Mouse (Mus musculus) midbrain, postnatal 0 days (tissue): ENCODE measurements around the gene Cmtm8. TPM values are rescaled to one million over a fixed set of nuclear protein-coding genes. Genes with fewer than 3 reads are reported as not detected.

Experiments used
- ATAC-seq: fragments of 200-750 bp; cut with Nextera tagmentation; 2 replicates; pipeline ENCODE4 v1.8.0; 2017; ENCODE audit warnings: moderate number of reproducible peaks, mild to moderate bottlenecking, moderate TSS enrichment, moderate library complexity; ENCODE audit not compliant: low FRiP score
- DNase-seq: peaks from one replicate; pipeline ENCODE4 v3.0.0-alpha.2; 2015; ENCODE audit warnings: low spot score
- H3K27ac ChIP-seq: fragments of 300-500 bp; sonication (generic); 2 replicates; pipeline ENCODE4 v1.5.1; 2014; ENCODE audit warnings: low read depth, mild to moderate bottlenecking, low read length, mixed read lengths
- H3K27me3 ChIP-seq: fragments of 300-500 bp; sonication (generic); 2 replicates; pipeline ENCODE4 v1.6.1; 2014; ENCODE audit warnings: low read length, control low read depth, mixed read lengths; ENCODE audit not compliant: insufficient read depth
- H3K36me3 ChIP-seq: fragments of 300-500 bp; sonication (generic); 2 replicates; pipeline ENCODE4 v1.6.1; 2014; ENCODE audit warnings: low read length, control low read depth, mixed read lengths; ENCODE audit not compliant: insufficient read depth
- H3K4me1 ChIP-seq: fragments of 300-500 bp; sonication (generic); 2 replicates; pipeline ENCODE4 v1.6.1; 2014; ENCODE audit warnings: mild to moderate bottlenecking, control low read depth, antibody characterized with exemption, low read length, mixed read lengths; ENCODE audit not compliant: insufficient read depth
- H3K4me2 ChIP-seq: fragments of 300-500 bp; sonication (generic); 2 replicates; pipeline ENCODE4 v1.6.1; 2014; ENCODE audit warnings: low read depth, mild to moderate bottlenecking, low read length, mixed read lengths; ENCODE audit not compliant: poor library complexity, severe bottlenecking
- H3K4me3 ChIP-seq: fragments of 300-500 bp; sonication (generic); 2 replicates; pipeline ENCODE4 v1.5.1; 2014; ENCODE audit warnings: low read depth, mild to moderate bottlenecking, low read length, moderate library complexity
- H3K9ac ChIP-seq: fragments of 300-500 bp; sonication (generic); replicated peaks from 2 replicates; pipeline ENCODE4 v1.6.1; 2014; ENCODE audit warnings: mild to moderate bottlenecking, low read length, moderate library complexity, mixed read lengths; ENCODE audit not compliant: poor library complexity, severe bottlenecking
- H3K9me3 ChIP-seq: fragments of 300-500 bp; sonication (generic); 2 replicates; pipeline ENCODE4 v1.6.1; 2016; ENCODE audit warnings: low read length, control low read depth
- CTCF ChIP-seq: IDR thresholded peaks from 2 replicates; pipeline ENCODE4 v1.5.1; 2016; ENCODE audit warnings: antibody characterized with exemption, mild to moderate bottlenecking
- WGBS: fragments of 180-500 bp; shearing (Covaris S2); extraction: QIAGEN DNeasy Blood & Tissue Kit; methylation state at CpG from one replicate; pipeline ENCODE4 v1.1.7; 2014; 5-methylcytosine and 5-hydroxymethylcytosine counted together
- polyA plus RNA-seq: library from polyadenylated mRNA; unstranded; fragments of >200 nt; fragmentation: Nextera tagmentation; extraction: Ambion mirVana; gene quantifications from 2 replicates; pipeline ENCODE4 v1.2.1, GENCODE M21; 2015
- total RNA-seq: library from RNA; depleted of rRNA; stranded (reverse); fragments of >200 nt; gene quantifications from 2 replicates; pipeline ENCODE4 v1.2.3, GENCODE M21; 2014

The Cmtm8 gene
- total and polyA plus RNA-seq, 2 experiments from 2014 or later = 1.1 to 6.4 TPM

DNA sequence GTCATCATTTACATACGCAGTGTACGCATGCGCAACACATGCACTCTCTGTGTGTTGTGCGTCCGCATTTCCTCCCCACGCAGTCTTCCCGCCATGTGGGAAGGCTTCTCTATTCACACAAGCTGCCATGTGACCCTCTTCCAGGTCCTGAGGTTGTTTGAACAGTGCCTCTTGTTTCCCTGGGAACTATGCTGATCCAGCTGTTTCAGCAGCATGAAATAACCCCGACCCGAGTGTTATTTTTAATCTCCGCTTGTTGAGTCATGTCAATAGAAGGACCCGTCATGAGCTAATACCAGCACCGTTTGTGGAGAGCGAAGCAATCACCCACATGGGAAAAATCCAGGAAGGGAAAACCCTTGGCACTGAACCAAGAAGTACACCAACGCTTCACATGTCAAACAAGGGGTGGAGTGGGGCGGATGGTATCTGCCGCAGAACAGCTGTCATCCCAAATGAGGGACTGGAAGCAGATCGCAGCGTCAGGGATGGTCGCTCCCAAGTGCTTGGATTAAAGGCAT, 38.7 kb downstream of the Cmtm8 start:
- ATAC-seq = no peak
- Histone ChIP-seq H3K4me3 (no peak overlapping the region), H3K4me1 (no peaks in the 10 kb centered on the region), H3K27me3 (no peaks in the 10 kb centered on the region), H3K9me3 (no peaks in the 10 kb centered on the region), H3K4me2 (no peak overlapping the region), H3K9ac (no peak overlapping the region), H3K36me3 (no peaks in the 10 kb centered on the region), H3K27ac (no peak overlapping the region)
- no peak for TF ChIP-seq CTCF
- WGBS = 64% methylated on average over 19 of the region's 19 CpGs
- DNase-seq = peak; percentile 51

DNA sequence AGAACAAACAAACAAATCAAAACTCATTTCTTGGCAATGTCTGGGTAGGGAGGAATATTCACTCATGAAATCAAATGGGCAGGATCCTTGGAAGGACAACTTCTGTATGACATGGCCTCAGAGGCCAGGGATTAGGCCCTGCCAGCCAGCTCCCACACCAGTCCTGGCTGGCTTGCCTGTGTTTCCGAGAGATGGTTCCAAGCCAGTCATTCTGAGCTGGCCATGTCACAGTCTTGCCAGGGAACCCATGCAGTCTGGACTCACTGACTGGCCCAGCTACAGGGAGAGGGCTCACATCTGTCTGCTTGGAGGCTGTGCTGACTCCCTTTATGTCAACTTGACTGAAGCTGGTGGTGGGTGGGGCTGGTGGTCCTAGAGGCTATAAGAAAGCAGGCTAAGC, 41.8 kb downstream of the Cmtm8 start:
- Histone ChIP-seq H3K9me3 (no peaks in the 10 kb centered on the region), H3K9ac (no peak overlapping the region), H3K27ac (no peak overlapping the region), H3K27me3 (no peaks in the 10 kb centered on the region), H3K4me3 (no peak overlapping the region), H3K4me2 (no peak overlapping the region), H3K4me1 (no peaks in the 10 kb centered on the region), H3K36me3 (no peaks in the 10 kb centered on the region)
- no peak for TF ChIP-seq CTCF
- WGBS = 82% methylated on average over 1 of the region's 1 CpGs
- ATAC-seq (no peak), DNase-seq (no peak)

- H3K27ac ChIP-seq = no peak overlapping the region
- H3K4me2 ChIP-seq = no peak overlapping the region
- DNase-seq = no peak
- no peak for TF ChIP-seq CTCF
- no peaks in the 10 kb centered on the region for H3K27me3 ChIP-seq
- H3K36me3 ChIP-seq = no peaks in the 10 kb centered on the region
- H3K4me1 ChIP-seq = no peaks in the 10 kb centered on the region
- H3K9me3 ChIP-seq = no peaks in the 10 kb centered on the region
- 36% methylated on average over 15 of the region's 15 CpGs for WGBS
- ATAC-seq = no peak
- H3K4me3 ChIP-seq = no peak overlapping the region
- H3K9ac ChIP-seq = no peak overlapping the region
Observed at GRCm38 (mm10) chr9:114801301-114801700, 42.7 kb downstream of the Cmtm8 start.

DNA sequence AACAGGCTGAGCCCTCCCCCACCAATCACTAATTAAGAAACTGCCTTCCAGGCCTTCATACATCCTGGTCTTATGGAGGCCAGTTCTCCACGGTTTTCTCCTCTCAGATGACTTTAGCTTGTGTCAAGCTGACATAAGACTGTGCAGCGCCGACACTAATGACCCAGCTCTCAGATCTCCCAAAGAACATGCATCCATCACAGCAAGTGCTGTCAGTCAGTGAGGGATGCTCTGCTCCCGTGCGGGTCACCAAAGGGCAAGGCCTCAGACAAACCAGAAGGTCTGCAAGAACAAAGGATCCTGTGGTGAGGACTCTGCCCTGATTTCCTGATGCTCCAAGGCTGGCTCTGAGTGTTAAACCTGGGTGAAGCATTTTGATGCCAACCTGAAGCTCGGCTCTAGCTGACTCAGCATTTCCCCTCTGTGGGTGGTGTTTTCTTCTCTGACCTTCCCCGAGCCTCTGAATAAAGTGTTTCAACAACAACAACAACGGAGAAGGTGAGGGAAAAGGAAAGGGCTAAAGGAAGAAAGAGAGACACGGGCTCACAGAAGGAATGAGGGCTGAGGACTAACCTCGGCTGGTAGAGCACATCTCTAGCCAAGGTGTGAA, 44.4 kb downstream of the Cmtm8 start:
- ATAC-seq (no peak), DNase-seq (no peak)
- no peak overlapping the region for H3K9ac ChIP-seq
- no peak overlapping the region for H3K27ac ChIP-seq
- H3K9me3 ChIP-seq = no peaks in the 10 kb centered on the region
- no peaks in the 10 kb centered on the region for H3K36me3 ChIP-seq
- H3K4me3 ChIP-seq = no peak overlapping the region
- 50% methylated on average over 10 of the region's 10 CpGs for WGBS
- no peak for TF ChIP-seq CTCF
- no peak overlapping the region for H3K4me2 ChIP-seq
- H3K27me3 ChIP-seq = no peaks in the 10 kb centered on the region
- H3K4me1 ChIP-seq = no peaks in the 10 kb centered on the region

DNA sequence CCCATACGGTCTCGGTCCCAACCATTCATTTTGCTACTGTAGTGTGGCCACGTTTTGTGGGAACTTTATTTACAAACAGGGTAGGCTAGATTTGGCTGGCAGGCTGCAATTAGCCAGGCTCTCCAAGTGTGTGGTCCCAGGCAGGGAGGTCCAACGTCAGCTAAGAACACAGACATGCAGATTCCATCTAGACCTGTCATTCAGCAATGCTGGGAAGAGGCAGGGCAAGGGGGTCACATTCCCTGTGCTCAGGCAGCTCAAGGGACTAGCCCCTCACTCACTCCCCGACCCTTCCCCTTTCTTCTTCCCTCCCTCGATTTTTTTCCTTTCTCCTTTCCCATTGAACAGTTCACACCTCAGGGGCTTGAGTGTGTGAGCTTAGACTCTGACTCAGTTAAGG, 45.1 kb downstream of the Cmtm8 start:
- TF ChIP-seq CTCF = no peak
- H3K9ac ChIP-seq = no peak overlapping the region
- 55% methylated on average over 6 of the region's 6 CpGs for WGBS
- ATAC-seq (no peak), DNase-seq (no peak)
- H3K4me3 ChIP-seq = no peak overlapping the region
- no peak overlapping the region for H3K4me2 ChIP-seq
- H3K27ac ChIP-seq = no peak overlapping the region
- H3K4me1 ChIP-seq = no peaks in the 10 kb centered on the region
- H3K36me3 ChIP-seq = no peaks in the 10 kb centered on the region
- no peaks in the 10 kb centered on the region for H3K27me3 ChIP-seq
- no peaks in the 10 kb centered on the region for H3K9me3 ChIP-seq

- Histone ChIP-seq H3K27ac (no peak overlapping the region), H3K27me3 (no peaks in the 10 kb centered on the region), H3K9me3 (no peaks in the 10 kb centered on the region), H3K4me3 (no peak overlapping the region), H3K4me2 (no peak overlapping the region), H3K9ac (no peak overlapping the region), H3K36me3 (no peaks in the 10 kb centered on the region), H3K4me1 (no peaks in the 10 kb centered on the region)
- peak; percentile 74; the same call in 1 of the 2 replicates for ATAC-seq
- 50% methylated on average over 11 of the region's 11 CpGs for WGBS
- TF ChIP-seq CTCF = peak; percentile 100
- DNase-seq = peak; percentile 93
Observed at GRCm38 (mm10) chr9:114797329-114798004, 46.5 kb downstream of the Cmtm8 start.
